Mouse (Mus musculus) adrenal gland, adult 8-10 months (tissue): ENCODE measurements around the gene Osbpl2. TPM values are rescaled to one million over a fixed set of nuclear protein-coding genes. Genes with fewer than 3 reads are reported as not detected.

Experiments used
- DNase-seq: peaks from one replicate; pipeline ENCODE4 v3.0.0; 2022
- total RNA-seq, 4 experiments: library from RNA; stranded (reverse); gene quantifications; 2 replicates each; pipeline ENCODE4 v1.2.4; 2022

Gene Osbpl2
- 10 to 100 TPM; 41.8 to 61.6 (median 48.6) TPM for total RNA-seq

- peak; percentile 100 for DNase-seq
Observed at GRCm38 (mm10) chr2:180118661-180119438, at the start of gene Osbpl2. Osbpl2 (plus strand) TSS chr2:180119306.

GRCm38 (mm10) chr2:180069770-180070480 is 49.2 kb upstream of the Osbpl2 start:
- DNase-seq, result no peak

DNA sequence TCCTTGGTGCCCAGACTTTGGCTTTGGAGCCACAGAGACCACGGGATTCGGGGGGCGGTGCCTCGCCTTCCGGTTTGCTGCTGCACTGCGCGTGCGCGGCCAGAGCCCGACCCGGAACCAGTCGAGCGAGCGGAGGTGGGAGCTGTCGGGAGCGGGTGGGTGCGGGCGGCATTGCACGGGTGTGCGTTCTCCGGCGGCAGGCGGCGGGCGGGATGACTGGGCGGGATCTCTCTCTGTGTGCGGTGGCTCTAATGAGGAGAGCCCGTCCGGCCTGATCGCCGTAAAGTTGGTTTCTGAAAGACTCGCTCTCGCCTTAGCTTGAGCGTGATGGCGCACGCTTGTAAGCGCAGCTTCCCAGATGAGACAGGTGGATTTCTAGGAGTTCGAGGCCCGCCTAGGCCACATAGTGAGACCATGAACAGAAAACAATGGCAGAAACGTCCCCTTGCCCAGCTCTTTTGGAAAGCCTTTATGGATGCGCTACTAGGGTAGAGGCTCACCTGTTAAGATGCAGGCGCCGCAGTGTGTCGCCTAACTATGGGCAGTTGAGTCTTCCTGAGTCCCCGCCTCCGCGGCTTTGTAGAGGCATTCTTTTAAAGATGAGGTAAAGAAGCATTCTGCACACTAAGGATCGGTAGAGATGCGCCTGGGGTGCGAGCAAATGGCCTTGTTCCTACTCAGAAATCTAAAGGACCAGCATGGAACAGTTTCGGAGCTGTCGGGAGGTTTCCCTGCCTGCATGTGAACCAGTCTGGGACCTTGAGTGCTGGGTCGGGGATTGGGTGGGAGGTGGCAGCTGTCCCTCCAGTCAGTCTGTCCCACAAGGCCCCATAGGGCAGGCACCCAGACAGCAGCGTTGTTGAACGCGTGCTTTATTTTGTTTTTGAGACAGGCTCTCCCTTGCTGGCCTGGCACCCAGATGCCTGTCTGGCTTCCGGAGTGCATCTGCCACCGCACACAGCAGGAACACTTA is 48.3 kb upstream of the Osbpl2 start, which contains the start of gene Mtg2:
Gene Mtg2 (plus strand): TSS at position 108 of the 973 bp plus-strand sequence.
- DNase-seq, result peak; percentile 91

DNA sequence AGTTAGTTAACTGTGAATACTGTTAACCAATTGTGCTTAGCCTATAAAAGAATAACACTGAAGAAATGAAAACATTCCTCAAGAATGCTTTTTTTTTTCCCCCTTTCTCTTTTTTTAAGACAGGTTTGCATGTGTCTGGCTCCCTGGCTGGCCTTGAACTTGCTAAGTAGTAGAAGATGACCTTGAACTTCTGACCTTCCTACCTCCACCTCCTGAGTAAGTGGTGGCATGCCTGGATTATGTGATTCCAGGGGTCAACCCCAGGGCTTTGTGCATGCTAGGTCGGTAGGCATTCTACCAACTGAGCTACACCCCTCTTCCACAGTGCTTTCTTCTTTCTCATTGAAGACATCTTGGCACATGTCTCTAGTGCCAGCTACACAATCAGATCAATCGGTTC is 47.4 kb upstream of the Osbpl2 start:
- no peak for DNase-seq

DNA sequence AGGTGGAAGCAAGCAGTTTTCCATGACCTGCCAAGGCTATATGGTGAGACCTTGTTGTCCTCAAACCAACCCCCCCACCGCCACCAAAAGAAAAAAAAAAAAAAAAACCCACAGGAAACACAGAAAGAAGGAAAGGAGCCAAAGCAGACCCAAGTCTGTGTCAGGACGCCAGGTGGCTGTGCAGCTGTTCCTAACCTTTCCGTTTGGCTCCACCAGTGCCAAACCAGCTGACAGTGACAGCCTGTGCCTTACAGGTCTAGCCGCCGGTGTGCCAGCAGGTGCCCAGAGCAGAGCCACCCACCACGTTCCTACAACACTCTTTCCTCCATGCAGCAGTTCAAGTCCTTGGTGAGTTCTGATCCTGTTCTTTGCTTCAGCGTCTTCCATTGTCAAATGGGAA is 46.2 kb upstream of the Osbpl2 start:
- no peak for DNase-seq

DNA sequence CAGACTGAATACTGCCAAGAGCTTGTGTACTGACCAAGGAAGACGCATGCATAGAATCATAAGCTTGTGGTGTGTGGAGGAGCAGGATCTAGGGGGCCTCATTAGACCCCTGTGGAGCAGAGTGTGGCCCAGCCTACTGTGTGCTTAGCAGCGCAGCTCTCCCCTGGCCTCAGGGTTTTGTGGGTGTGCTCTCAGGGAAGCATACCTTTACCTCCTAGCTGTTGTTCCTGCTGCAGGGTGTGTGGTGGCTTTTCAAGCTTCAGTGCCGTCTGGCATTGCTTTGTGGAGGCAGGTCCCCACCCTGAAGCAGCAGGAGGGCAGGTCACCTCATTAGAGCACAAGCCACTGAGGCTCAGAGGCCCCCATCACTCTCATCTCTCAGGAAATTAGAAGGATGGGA is 41.5 kb upstream of the Osbpl2 start:
- DNase-seq, result no peak

GRCm38 (mm10) chr2:180080680-180081079 is 38.4 kb upstream of the Osbpl2 start:
- no peak for DNase-seq

DNA sequence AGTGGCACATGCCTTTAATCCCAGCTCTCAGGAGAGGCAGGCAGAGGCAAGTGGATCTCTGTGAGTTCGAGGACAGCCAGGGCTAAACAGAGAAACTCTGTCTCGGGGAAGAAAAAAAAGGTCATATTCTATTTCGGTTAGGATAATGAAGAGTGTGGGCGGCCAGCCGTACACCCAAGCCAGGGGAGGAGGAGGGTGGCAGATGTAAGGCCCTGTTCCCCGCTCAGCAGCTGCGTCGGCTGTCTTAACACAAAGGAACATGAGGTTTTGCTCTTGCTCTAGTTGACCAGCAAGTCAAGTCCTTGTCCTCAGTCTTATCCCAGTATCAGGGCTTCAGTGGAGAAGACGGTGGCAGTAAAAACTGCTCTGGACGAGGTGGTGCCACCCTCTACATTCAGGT is 36.0 kb upstream of the Osbpl2 start:
- DNase-seq, result no peak

- no peak for DNase-seq
Observed at GRCm38 (mm10) chr2:180084565-180084964, 34.5 kb upstream of the Osbpl2 start.

DNA sequence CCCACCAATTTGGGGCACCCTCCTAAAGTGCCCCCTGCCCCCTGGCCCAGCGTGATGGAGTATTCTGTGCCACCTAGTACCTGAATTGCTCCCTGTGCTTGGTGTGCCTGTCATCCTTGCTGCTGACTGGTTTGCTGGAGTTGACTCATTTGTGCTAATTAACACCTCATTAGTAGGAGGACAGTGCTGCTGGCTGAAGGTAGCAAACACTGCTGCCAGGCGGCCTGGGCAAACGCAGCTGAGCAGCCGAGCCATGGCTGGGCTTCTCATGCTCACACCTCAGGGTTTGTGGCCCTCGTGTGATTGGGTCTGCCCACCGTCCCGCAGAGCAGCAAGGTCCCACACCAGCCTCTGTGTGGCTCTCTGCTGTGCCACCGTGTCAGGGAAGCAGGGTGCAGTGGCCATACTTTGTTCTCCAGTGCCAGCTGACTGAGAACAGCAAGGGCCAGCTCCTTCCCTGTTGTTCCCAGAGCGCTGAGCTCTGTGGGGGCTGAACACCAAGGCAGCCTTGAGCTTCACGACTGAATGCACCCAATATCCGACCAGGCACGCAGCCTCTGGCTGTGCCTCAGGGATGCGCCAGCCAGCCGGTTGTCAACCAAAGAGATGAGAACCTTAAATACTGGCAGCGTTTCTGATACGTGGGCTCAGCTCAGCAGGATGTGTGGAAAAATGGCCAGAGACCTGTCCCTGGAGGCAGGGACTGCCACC is 33.0 kb upstream of the Osbpl2 start:
- DNase-seq, result no peak

DNA sequence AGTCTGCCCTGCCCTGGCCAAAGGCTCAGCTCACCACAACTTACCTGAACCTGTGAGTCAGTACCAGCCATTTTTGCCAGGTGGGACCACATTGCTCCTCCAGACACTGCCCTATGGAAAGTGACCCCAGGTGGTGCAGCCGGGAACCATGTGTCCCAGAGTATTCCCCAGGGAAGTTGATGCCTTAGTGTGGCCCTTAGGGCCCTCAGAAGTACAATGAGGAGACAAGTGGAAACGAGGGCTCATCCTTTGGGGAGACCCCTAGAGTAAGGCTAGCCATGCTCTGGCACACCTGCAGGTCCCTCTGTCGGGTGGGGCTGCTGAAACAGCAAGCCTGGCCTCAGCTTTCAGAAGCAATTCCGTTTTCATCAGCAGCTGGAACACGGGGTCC is 32.5 kb upstream of the Osbpl2 start:
- no peak for DNase-seq

DNA sequence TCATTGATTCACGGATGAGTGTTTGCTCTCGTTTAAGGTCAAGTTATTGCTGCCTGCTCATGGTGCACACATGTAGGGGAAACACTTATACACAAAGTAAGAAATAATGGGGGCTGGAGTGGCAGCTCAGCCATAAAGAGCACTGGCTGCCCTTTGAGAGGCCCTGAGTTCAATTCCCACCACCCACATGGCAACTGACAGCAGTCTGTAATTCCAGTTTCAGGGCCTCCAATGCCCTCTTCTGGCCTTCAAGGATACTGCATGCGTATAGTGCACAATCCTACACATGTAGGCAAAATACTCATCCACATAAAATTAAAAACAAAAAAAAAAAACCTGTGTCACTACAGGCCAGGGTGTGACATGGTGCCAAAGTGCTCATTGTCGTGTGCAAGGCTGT is 31.6 kb upstream of the Osbpl2 start:
- DNase-seq, result no peak

GRCm38 (mm10) chr2:180090285-180090684 is 28.8 kb upstream of the Osbpl2 start:
- DNase-seq, result no peak

DNA sequence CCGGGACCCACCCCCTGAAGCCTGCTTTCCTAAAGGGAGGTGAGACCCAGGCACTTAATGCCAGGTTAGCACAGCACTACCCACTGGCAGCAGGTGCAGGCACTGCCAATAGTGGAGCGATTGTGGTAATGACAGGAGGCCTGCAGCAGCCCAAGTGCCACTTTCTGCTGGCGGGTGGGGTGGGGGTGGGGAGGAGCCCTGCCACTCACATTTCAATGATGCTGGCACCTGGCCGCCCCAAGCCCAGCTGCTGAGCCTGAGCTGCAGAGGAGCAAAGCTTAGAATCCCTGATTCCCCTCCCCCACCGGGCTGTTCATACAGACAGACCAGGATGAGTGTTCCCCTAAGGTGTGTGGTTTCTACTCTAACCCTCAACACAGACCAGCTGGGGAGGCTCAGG is 23.4 kb upstream of the Osbpl2 start:
- DNase-seq, result no peak

DNA sequence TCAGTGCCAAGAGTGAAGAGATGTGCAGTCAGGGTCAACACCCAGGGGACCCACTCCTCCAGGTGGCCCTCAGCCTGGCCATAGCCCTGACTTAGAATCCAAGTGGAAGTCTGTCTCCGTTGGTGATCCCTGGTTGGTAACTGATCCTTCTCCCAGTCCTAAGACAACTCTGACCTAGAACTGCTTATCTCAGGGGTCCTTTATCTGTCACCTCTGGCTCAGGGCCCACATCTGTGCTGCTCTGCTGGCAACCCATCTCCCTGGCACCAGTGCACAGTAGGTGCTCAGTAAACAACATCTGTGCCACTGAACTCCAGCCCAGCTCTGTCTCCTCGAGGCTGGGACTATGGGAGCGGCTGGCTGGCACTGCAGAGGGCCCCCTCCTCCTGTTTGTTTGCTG is 21.5 kb upstream of the Osbpl2 start:
- no peak for DNase-seq

GRCm38 (mm10) chr2:180098167-180098566 is 20.9 kb upstream of the Osbpl2 start:
- DNase-seq, result no peak

- no peak for DNase-seq
Observed at GRCm38 (mm10) chr2:180099529-180099928, 19.6 kb upstream of the Osbpl2 start.

DNA sequence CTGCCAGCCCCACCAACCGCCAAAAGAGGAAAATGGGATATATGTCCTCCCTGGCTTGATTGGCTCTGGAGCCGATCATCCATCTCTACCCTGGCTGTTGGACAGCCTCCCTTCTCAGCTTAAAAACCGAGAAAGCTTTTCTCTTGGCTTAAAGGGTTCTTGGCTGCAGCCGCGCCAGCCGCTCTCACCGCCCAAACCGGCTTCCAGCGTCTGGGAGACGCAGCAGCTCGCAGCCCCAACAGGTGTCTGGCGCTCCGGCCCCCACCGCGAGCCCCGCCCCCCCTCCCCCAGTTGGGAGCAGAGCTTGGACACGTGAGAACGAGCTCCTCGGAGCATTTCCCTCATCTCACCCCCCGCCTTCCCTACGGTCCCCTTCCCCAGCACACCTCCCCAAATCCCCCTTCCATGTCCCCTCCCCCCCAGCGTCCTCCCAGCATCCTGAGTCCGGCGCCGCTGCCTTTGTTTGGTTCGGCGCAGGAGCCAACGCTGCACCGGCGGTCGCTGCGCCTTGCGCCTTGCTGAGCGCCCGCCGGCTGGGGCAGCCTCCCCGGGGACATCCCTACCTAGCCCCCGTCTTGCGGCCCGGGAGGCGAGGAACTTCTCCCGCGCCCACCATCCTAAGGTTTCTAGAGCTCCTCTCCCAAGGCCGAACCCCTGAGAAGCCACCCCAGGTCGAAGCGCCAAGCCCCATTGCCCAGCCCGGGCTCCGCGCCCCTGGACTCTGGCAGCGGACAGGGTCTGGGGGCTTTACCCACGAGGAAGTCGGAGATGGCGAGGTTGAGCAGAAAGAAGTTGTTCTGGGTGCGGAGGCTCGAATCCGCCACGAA is 15.7 kb upstream of the Osbpl2 start:
- DNase-seq, result no peak

DNA sequence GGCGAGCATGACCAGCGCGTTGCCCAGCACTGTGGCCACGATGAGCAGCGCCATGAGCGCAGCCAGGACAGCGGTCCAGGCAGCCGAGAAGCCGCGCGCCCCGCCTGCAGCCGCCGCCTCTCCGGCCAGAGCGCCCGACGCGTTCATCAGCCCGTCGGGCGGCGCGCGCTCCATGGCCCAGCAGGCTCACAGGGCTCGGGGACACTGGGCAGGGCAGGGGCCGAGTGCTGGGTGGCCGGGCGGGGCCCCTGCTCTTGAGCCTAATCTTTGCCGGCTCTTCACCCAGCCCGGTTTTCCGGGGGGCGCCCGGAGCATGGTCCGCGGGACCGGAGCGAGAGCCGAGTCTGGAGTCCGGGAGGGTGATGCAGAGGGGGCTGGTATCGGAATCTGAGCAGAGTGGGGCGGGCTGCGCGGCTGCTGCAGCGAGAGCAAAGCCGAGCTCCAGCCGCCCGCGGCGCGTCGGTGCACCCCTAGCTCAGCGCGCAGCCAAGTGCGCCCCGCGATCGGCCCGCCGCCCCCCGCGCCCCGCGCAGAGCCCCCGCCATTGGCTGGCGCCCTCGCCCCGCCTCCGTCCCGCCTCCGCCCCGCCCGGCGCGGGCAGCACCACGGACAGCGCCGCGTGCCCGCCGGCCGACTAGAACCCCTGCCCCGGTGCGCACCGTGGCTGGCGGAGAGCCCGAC is 15.0 kb upstream of the Osbpl2 start, which contains the start of gene Hrh3:
Gene Hrh3 (minus strand): TSS at position 511 of the 681 bp plus-strand sequence.
- peak; percentile 65 for DNase-seq

- DNase-seq, result no peak
Observed at GRCm38 (mm10) chr2:180104659-180105377, 14.3 kb upstream of the Osbpl2 start.
